Mouse (Mus musculus): ENCODE results near the gene Stx6. TPM values are rescaled to one million over a fixed set of nuclear protein-coding genes. Genes with fewer than 3 reads are reported as not detected.

Stx6 gene
- total RNA-seq, 2 experiments from 2014 or later: 118 to 122 TPM

GRCm38 (mm10) chr1:155250531-155251135 is 92.1 kb downstream of the Stx6 start:
- peak in 1 of 2 experiments; percentile 5 for DNase-seq (ENCODE audit: extremely low spot score in 1 of 2, low spot score in 1 of 2)

GRCm38 (mm10) chr1:155251596-155251995 is 93.1 kb downstream of the Stx6 start:
- peak in 1 of 2 experiments; percentile 3 for DNase-seq (ENCODE audit: extremely low spot score in 1 of 2, low spot score in 1 of 2)

- peak in 1 of 2 experiments; percentile 6 for DNase-seq (ENCODE audit: extremely low spot score in 1 of 2, low spot score in 1 of 2)
Observed at GRCm38 (mm10) chr1:155252631-155253121, 94.2 kb downstream of the Stx6 start.

- DNase-seq (ENCODE audit: extremely low spot score in 1 of 2, low spot score in 1 of 2): no peak
Observed at GRCm38 (mm10) chr1:155253126-155253525, 94.6 kb downstream of the Stx6 start.

- no peak for DNase-seq (ENCODE audit: extremely low spot score in 1 of 2, low spot score in 1 of 2)
Observed at GRCm38 (mm10) chr1:155254309-155254708, 95.8 kb downstream of the Stx6 start.

Other genes starting within 250 kb of the Stx6 start
- gene Ier5, start 59.1 kb upstream of the Stx6 start, total RNA-seq (2021): 10 to 100 TPM; 28.2 to 28.6 TPM
- gene Mr1, start 11.9 kb upstream of the Stx6 start, total RNA-seq (2021): 1 to 10 TPM; 2.2 to 3.3 TPM
- gene BC034090, start 85.7 kb downstream of the Stx6 start, total RNA-seq (2021): 10 to 100 TPM in 1 of 2 experiments, 1 to 10 TPM in 1; 8.1 to 11.6 TPM